Comparison of ENCODE assay signal across 9 mouse cellular contexts in genomic region chr5:29737471-29737870, GRCm38 (mm10). TPM values are rescaled to one million over a fixed set of nuclear protein-coding genes. Genes with fewer than 3 reads are reported as not detected.
A peak's percentile ranks its signal among the peaks of the same experiment; 100 is the strongest.
DNase-seq lines count a peak whose midpoint lies in the region; ATAC-seq and TF ChIP-seq lines count a peak whose summit lies in the region.
"Had no signal": no experiment of that assay in that cellular context is flagged by ENCODE, and none has a peak within 500 bp of the region (broad histone marks: within the 10 kb centered on the region; RNA-seq: fewer than 3 reads in every experiment).

No protein-coding gene starts in this region.

- no peak for DNase-seq in heart, postnatal 14 days
- no peak for DNase-seq in embryo, embryonic 9.5 days (ENCODE audit: extremely low spot score)
- no peak for DNase-seq in urinary bladder, postnatal 14 days (ENCODE audit: low spot score)
- no peak for DNase-seq in spleen, postnatal 36 days (ENCODE audit: low spot score in 2 of 2)
- DNase-seq: lung, postnatal 10 days had no signal

- H3K4me2 ChIP-seq in heart, embryonic 12.5 days: peak overlapping the region; percentile 91
- H3K4me2 ChIP-seq in forebrain, embryonic 16.5 days (ENCODE audit: low read length): peak overlapping the region; percentile 92
- H3K4me2 ChIP-seq in liver, embryonic 15.5 days: peak overlapping the region; percentile 81

- H3K36me3 ChIP-seq in heart, embryonic 12.5 days: 0 out of 2 replicates have a peak, but pooled peaks cover under 1% of the 10 kb centered on the region
- peaks cover 8% of the 10 kb centered on the region for H3K36me3 ChIP-seq in ES-Bruce4 (ENCODE audit: control insufficient read depth, insufficient read depth, low read length, poor library complexity, severe bottlenecking)
- no peaks in the 10 kb centered on the region for H3K36me3 ChIP-seq in forebrain, embryonic 16.5 days (ENCODE audit: control insufficient read depth, insufficient read depth)
- peaks cover 6% of the 10 kb centered on the region; the same call in 1 of the 2 replicates for H3K36me3 ChIP-seq in liver, embryonic 15.5 days (replicated peaks)

- peaks cover 41% of the 10 kb centered on the region for H3K4me1 ChIP-seq in heart, embryonic 12.5 days (replicated peaks)
- H3K4me1 ChIP-seq in ES-Bruce4 (ENCODE audit: control insufficient read depth, insufficient read depth, low read length): peaks cover 2% of the 10 kb centered on the region
- peaks cover 21% of the 10 kb centered on the region for H3K4me1 ChIP-seq in forebrain, embryonic 16.5 days (replicated peaks; ENCODE audit: control insufficient read depth, insufficient read depth, low read length)
- H3K4me1 ChIP-seq in liver, embryonic 15.5 days (replicated peaks): peaks cover 51% of the 10 kb centered on the region

- WGBS in heart, embryonic 12.5 days: 86% methylated on average over 5 of the region's 5 CpGs
- WGBS in forebrain, embryonic 16.5 days: 92% methylated on average over 5 of the region's 5 CpGs
- WGBS in liver, embryonic 15.5 days (ENCODE audit: insufficient replicate concordance): 70% methylated on average over 5 of the region's 5 CpGs

- TF ChIP-seq EP300 in ES-Bruce4 (IDR thresholded peaks at IDR 0.05; ENCODE audit: insufficient read depth, low read depth, low read length): 0 out of 2 replicates have a peak, but pooled peaks have one; percentile 12

- no peak for TF ChIP-seq POLR2A in ES-Bruce4 (IDR thresholded peaks at IDR 0.05; ENCODE audit: insufficient read depth, low read length)

- H3K27me3 ChIP-seq in heart, embryonic 12.5 days (replicated peaks): no peaks in the 10 kb centered on the region
- H3K27me3 ChIP-seq in ES-Bruce4 (ENCODE audit: control insufficient read depth, insufficient read depth, low read length, poor library complexity, severe bottlenecking): no peaks in the 10 kb centered on the region
- H3K27me3 ChIP-seq in forebrain, embryonic 16.5 days (replicated peaks; ENCODE audit: control insufficient read depth, insufficient read depth, low read length): no peaks in the 10 kb centered on the region
- H3K27me3 ChIP-seq in liver, embryonic 15.5 days: no peaks in the 10 kb centered on the region

- H3K9ac ChIP-seq in heart, embryonic 12.5 days: no peak overlapping the region
- H3K9ac ChIP-seq in ES-Bruce4 (ENCODE audit: low read depth, poor library complexity, severe bottlenecking): peak overlapping the region; percentile 83
- H3K9ac ChIP-seq in forebrain, embryonic 16.5 days (replicated peaks; ENCODE audit: low read depth, low read length): no peak overlapping the region
- H3K9ac ChIP-seq in liver, embryonic 15.5 days: 0 out of 2 replicates have a peak overlapping the region, but pooled peaks have one; percentile 92

- intact Hi-C loops in heart, postnatal 14 days (cut with DNase I): loop anchor here (5.0 kb wide), 1 partner anchor 170 kb away; the partner anchor contains the start of gene Ube3c

- peak overlapping the region; percentile 78 for H3K4me3 ChIP-seq in heart, embryonic 12.5 days
- H3K4me3 ChIP-seq in ES-Bruce4 (ENCODE audit: low read depth, low read length): peak overlapping the region; percentile 96
- H3K4me3 ChIP-seq in forebrain, embryonic 16.5 days (replicated peaks; ENCODE audit: low read length): no peak overlapping the region
- peak overlapping the region; percentile 91 for H3K4me3 ChIP-seq in liver, embryonic 15.5 days (replicated peaks)

- no peaks in the 10 kb centered on the region for H3K9me3 ChIP-seq in heart, embryonic 12.5 days (replicated peaks)
- H3K9me3 ChIP-seq in ES-Bruce4 (replicated peaks; ENCODE audit: control insufficient read depth, insufficient read depth, low read length, poor library complexity, severe bottlenecking): no peaks in the 10 kb centered on the region
- H3K9me3 ChIP-seq in forebrain, embryonic 16.5 days (ENCODE audit: control insufficient read depth, low read length): no peaks in the 10 kb centered on the region
- H3K9me3 ChIP-seq in liver, embryonic 15.5 days (replicated peaks): no peaks in the 10 kb centered on the region

- ATAC-seq in heart, embryonic 12.5 days (ENCODE audit: insufficient number of reproducible peaks, low FRiP score): no peak
- ATAC-seq in forebrain, embryonic 16.5 days: no peak
- ATAC-seq in liver, embryonic 15.5 days (ENCODE audit: insufficient read depth): no peak

- no peak for TF ChIP-seq CTCF in ES-Bruce4 (IDR thresholded peaks at IDR 0.05; ENCODE audit: low read depth, low read length)

- H3K27ac ChIP-seq in heart, embryonic 12.5 days (ENCODE audit: poor library complexity, severe bottlenecking): no peak overlapping the region
- H3K27ac ChIP-seq in ES-Bruce4 (ENCODE audit: insufficient read depth, low read length): peak overlapping the region; percentile 89
- H3K27ac ChIP-seq in forebrain, embryonic 16.5 days (ENCODE audit: low read length): no peak overlapping the region
- 0 out of 2 replicates have a peak overlapping the region, but pooled peaks have one; percentile 34 for H3K27ac ChIP-seq in liver, embryonic 15.5 days (replicated peaks)

RNA-seq across cellular contexts. Expression of gene Gm5129, which starts 1.7 kb away (rescaled TPM):
- polyA plus RNA-seq in heart, embryonic 12.5 days (2016; fragmentation: Nextera tagmentation; extraction: Ambion mirVana): not detected in 2 replicates
- total RNA-seq in heart, postnatal 14 days (2021): not detected
- polyA plus RNA-seq in ES-Bruce4 (2011; ENCODE audit: insufficient read depth, insufficient read length, low read depth, missing spikeins): not detected in 2 replicates
- polyA plus RNA-seq in forebrain, embryonic 16.5 days (2015; fragmentation: Nextera tagmentation; extraction: Ambion mirVana): not detected in 2 replicates
- polyA plus RNA-seq in liver, embryonic 15.5 days (2015; fragmentation: Nextera tagmentation; extraction: Ambion mirVana): not detected in 2 replicates

RNA-seq across cellular contexts. Expression of gene Dnajb6, which starts 2.0 kb away (rescaled TPM):
- 114 and 115 TPM in 2 replicates for polyA plus RNA-seq in heart, embryonic 12.5 days (2016; fragmentation: Nextera tagmentation; extraction: Ambion mirVana)
- 10 to 100 TPM; 72.1 to 74.6 TPM for total RNA-seq in heart, postnatal 14 days (2021)
- polyA plus RNA-seq in ES-Bruce4 (2011; ENCODE audit: insufficient read depth, insufficient read length, low read depth, missing spikeins): 198 and 208 TPM in 2 replicates
- polyA plus RNA-seq in forebrain, embryonic 16.5 days (2015; fragmentation: Nextera tagmentation; extraction: Ambion mirVana): 329 and 348 TPM in 2 replicates
- polyA plus RNA-seq in liver, embryonic 15.5 days (2015; fragmentation: Nextera tagmentation; extraction: Ambion mirVana): 71.6 and 81.4 TPM in 2 replicates

Comparison
In these comparisons a context has a peak if more than half of its experiments do, and no peak if none do; other contexts are left out.
1. H3K27ac ChIP-seq: peak in ES-Bruce4 (single experiment) and liver, embryonic 15.5 days (single experiment); none in heart, embryonic 12.5 days (single experiment) and forebrain, embryonic 16.5 days (single experiment).
2. H3K9ac ChIP-seq: peak in ES-Bruce4 (single experiment) and liver, embryonic 15.5 days (single experiment); none in heart, embryonic 12.5 days (single experiment) and forebrain, embryonic 16.5 days (single experiment).
3. Peak in every context shown above with its lines, with median percentiles within 50 percentile points of each other: H3K4me2 ChIP-seq.